In genomic region chrX:53139641-53140040, GRCm38 (mm10) we compare ENCODE assay signal across 26 mouse cellular contexts.
"Had no signal": no experiment of that assay in that cellular context is flagged by ENCODE, and none has a peak within 500 bp of the region (broad histone marks: within the 10 kb centered on the region; RNA-seq: fewer than 3 reads in every experiment).

No protein-coding gene starts in this region.

- H3K9me3 ChIP-seq: embryonic facial prominence, embryonic 10.5 days; embryonic facial prominence, embryonic 12.5 days; embryonic facial prominence, embryonic 13.5 days; embryonic facial prominence, embryonic 15.5 days; forebrain, embryonic 10.5 days; forebrain, embryonic 12.5 days; forebrain, embryonic 13.5 days; forebrain, embryonic 15.5 days; heart, embryonic 10.5 days had no signal

- H3K36me3 ChIP-seq: embryonic facial prominence, embryonic 10.5 days; embryonic facial prominence, embryonic 12.5 days; embryonic facial prominence, embryonic 13.5 days; embryonic facial prominence, embryonic 15.5 days; forebrain, embryonic 10.5 days; forebrain, embryonic 12.5 days; forebrain, embryonic 15.5 days; heart, embryonic 10.5 days had no signal

- H3K4me3 ChIP-seq: embryonic facial prominence, embryonic 10.5 days; embryonic facial prominence, embryonic 12.5 days; embryonic facial prominence, embryonic 13.5 days; embryonic facial prominence, embryonic 15.5 days; erythroblast, embryonic 14.5 days; forebrain, embryonic 10.5 days; forebrain, embryonic 12.5 days; forebrain, embryonic 13.5 days; forebrain, embryonic 15.5 days; gastrocnemius, adult 2 months; heart, adult 2 months; heart, embryonic 10.5 days had no signal

- H3K27ac ChIP-seq: embryonic facial prominence, embryonic 10.5 days; embryonic facial prominence, embryonic 12.5 days; embryonic facial prominence, embryonic 13.5 days; embryonic facial prominence, embryonic 15.5 days; forebrain, embryonic 10.5 days; forebrain, embryonic 12.5 days; forebrain, embryonic 13.5 days; forebrain, embryonic 15.5 days; gastrocnemius, adult 2 months; heart, adult 2 months; heart, embryonic 10.5 days had no signal

- ATAC-seq: forebrain, embryonic 13.5 days; forebrain, embryonic 14.5 days; forebrain, embryonic 15.5 days; forebrain, embryonic 16.5 days; forebrain, postnatal 0 days had no signal

- H3K27me3 ChIP-seq: embryonic facial prominence, embryonic 12.5 days; embryonic facial prominence, embryonic 15.5 days; forebrain, embryonic 12.5 days; forebrain, embryonic 13.5 days; forebrain, embryonic 15.5 days had no signal

- H3K4me1 ChIP-seq: embryonic facial prominence, embryonic 12.5 days; embryonic facial prominence, embryonic 13.5 days; embryonic facial prominence, embryonic 15.5 days; forebrain, embryonic 10.5 days; forebrain, embryonic 12.5 days; forebrain, embryonic 13.5 days; forebrain, embryonic 15.5 days; heart, embryonic 10.5 days had no signal

- H3K4me2 ChIP-seq: embryonic facial prominence, embryonic 12.5 days; embryonic facial prominence, embryonic 13.5 days; embryonic facial prominence, embryonic 15.5 days; forebrain, embryonic 12.5 days; forebrain, embryonic 13.5 days; forebrain, embryonic 15.5 days; heart, embryonic 11.5 days had no signal

- DNase-seq: cerebellum, adult 9-11 months; cerebellum, postnatal 10 days; cerebellum, postnatal 36 days; embryo, embryonic 11 days; forebrain, postnatal 0 days; gastrocnemius, adult 2 months; gastrocnemius, postnatal 10 days; gastrocnemius, postnatal 14 days; gastrocnemius, postnatal 25 days; gastrocnemius, postnatal 36 days; heart, adult 11 months; heart, adult 18-20 months; heart, adult 2 months had no signal

- H3K9ac ChIP-seq: embryonic facial prominence, embryonic 12.5 days; embryonic facial prominence, embryonic 13.5 days; embryonic facial prominence, embryonic 15.5 days; forebrain, embryonic 12.5 days; forebrain, embryonic 13.5 days; forebrain, embryonic 15.5 days; forebrain, postnatal 0 days had no signal
